Mouse (Mus musculus) hindbrain, embryonic 13.5 days (tissue): Measurements from ENCODE around the gene Hist2h2bb. TPM values are rescaled to one million over a fixed set of nuclear protein-coding genes. Genes with fewer than 3 reads are reported as not detected.

Experiments
- ATAC-seq: fragments of 200-750 bp; cut with Nextera tagmentation; 2 replicates; pipeline ENCODE4 v1.8.0; 2017; ENCODE audit warnings: moderate TSS enrichment; ENCODE audit not compliant: low FRiP score
- H3K27ac ChIP-seq: fragments of 300-500 bp; sonication (generic); 2 replicates; pipeline ENCODE4 v1.5.1; 2015; ENCODE audit warnings: inconsistent platforms, mild to moderate bottlenecking, moderate library complexity
- H3K27me3 ChIP-seq: fragments of 300-500 bp; sonication (generic); 2 replicates; pipeline ENCODE4 v1.6.1; 2015; ENCODE audit warnings: mild to moderate bottlenecking, inconsistent platforms
- H3K36me3 ChIP-seq: fragments of 300-500 bp; sonication (generic); 2 replicates; pipeline ENCODE4 v1.6.1; 2015; ENCODE audit warnings: mild to moderate bottlenecking, inconsistent platforms
- H3K4me1 ChIP-seq: fragments of 300-500 bp; sonication (generic); replicated peaks from 2 replicates; pipeline ENCODE4 v1.6.1; 2015; ENCODE audit warnings: inconsistent platforms
- H3K4me2 ChIP-seq: fragments of 300-500 bp; sonication (generic); 2 replicates; pipeline ENCODE4 v1.6.1; 2015; ENCODE audit warnings: inconsistent platforms, mild to moderate bottlenecking, moderate library complexity
- H3K4me3 ChIP-seq: fragments of 300-500 bp; sonication (generic); 2 replicates; pipeline ENCODE4 v1.5.1; 2015; ENCODE audit warnings: mild to moderate bottlenecking, inconsistent platforms
- H3K9ac ChIP-seq: fragments of 300-500 bp; sonication (generic); 2 replicates; pipeline ENCODE4 v1.6.1; 2015; ENCODE audit warnings: mild to moderate bottlenecking, inconsistent platforms
- H3K9me3 ChIP-seq: fragments of 300-500 bp; sonication (generic); 2 replicates; pipeline ENCODE4 v1.6.1; 2016; ENCODE audit warnings: inconsistent platforms
- WGBS: fragments of 180-500 bp; shearing (Covaris S2); methylation state at CpG from one replicate; pipeline ENCODE4 v1.1.7; 2015; 5-methylcytosine and 5-hydroxymethylcytosine counted together
- microRNA-seq: library from miRNA; unstranded; fragments of <30 nt; microRNA quantifications from one replicate; pipeline ENCODE4, GENCODE M21; 2016
- polyA plus RNA-seq: library from polyadenylated mRNA; unstranded; fragments of >200 nt; fragmentation: Nextera tagmentation; extraction: Ambion mirVana; gene quantifications from 2 replicates; pipeline ENCODE4 v1.2.1, GENCODE M21; 2015

Gene Hist2h2bb
- polyA plus RNA-seq, 1 experiment from 2014 or later, result 2.7 TPM

GRCm38 (mm10) chr3:96299562-96299961 lies 30.0 kb downstream of the Hist2h2bb start:
- Histone ChIP-seq H3K27ac (no peak overlapping the region), H3K4me1 (no peaks in the 10 kb centered on the region), H3K27me3 (peaks cover 7% of the 10 kb centered on the region; the same call in 1 of the 2 replicates), H3K9me3 (peaks cover 7% of the 10 kb centered on the region; the same call in 1 of the 2 replicates), H3K4me3 (no peak overlapping the region), H3K4me2 (no peak overlapping the region), H3K36me3 (no peaks in the 10 kb centered on the region), H3K9ac (no peak overlapping the region)
- no peak for ATAC-seq
- WGBS, result 96% methylated on average over 2 of the region's 2 CpGs

GRCm38 (mm10) chr3:96300706-96301529 lies 31.4 kb downstream of the Hist2h2bb start:
- Histone ChIP-seq H3K4me1 (no peaks in the 10 kb centered on the region), H3K27me3 (peaks cover 7% of the 10 kb centered on the region; the same call in 1 of the 2 replicates), H3K9me3 (no peaks in the 10 kb centered on the region), H3K4me2 (no peak overlapping the region), H3K27ac (no peak overlapping the region), H3K4me3 (no peak overlapping the region), H3K36me3 (no peaks in the 10 kb centered on the region), H3K9ac (no peak overlapping the region)
- 79% methylated on average over 26 of the region's 26 CpGs for WGBS
- no peak for ATAC-seq

DNA sequence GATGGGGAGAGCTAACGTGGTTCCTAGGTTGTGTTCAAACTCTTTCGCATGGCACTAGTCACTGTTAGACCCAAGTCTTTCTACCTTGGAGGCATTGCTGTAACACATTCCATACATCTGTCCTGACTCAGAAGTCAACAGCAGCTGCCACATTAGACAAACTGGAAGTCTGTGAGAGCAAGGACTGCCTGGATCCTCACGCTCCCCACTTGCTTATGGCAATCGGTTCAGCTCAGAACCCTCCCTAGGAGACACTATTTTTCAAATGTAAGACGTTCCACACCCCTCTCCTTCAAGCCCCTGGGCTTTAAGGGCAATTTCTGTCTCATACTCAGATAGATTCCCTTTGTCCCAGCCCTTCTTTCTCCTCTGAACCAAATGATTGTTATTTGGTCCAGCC lies 32.5 kb downstream of the Hist2h2bb start:
- no peak for ATAC-seq
- WGBS, result 86% methylated on average over 5 of the region's 5 CpGs
- Histone ChIP-seq H3K4me2 (no peak overlapping the region), H3K27ac (no peak overlapping the region), H3K4me1 (no peaks in the 10 kb centered on the region), H3K36me3 (no peaks in the 10 kb centered on the region), H3K4me3 (no peak overlapping the region), H3K9ac (no peak overlapping the region), H3K27me3 (peaks cover 7% of the 10 kb centered on the region; the same call in 1 of the 2 replicates), H3K9me3 (no peaks in the 10 kb centered on the region)

- no peak for ATAC-seq
- H3K9ac ChIP-seq, result no peak overlapping the region
- H3K4me3 ChIP-seq, result no peak overlapping the region
- H3K4me1 ChIP-seq, result no peaks in the 10 kb centered on the region
- no peaks in the 10 kb centered on the region for H3K36me3 ChIP-seq
- H3K9me3 ChIP-seq, result no peaks in the 10 kb centered on the region
- peaks cover 5% of the 10 kb centered on the region; the same call in 1 of the 2 replicates for H3K27me3 ChIP-seq
- no peak overlapping the region for H3K4me2 ChIP-seq
- 88% methylated on average over 9 of the region's 9 CpGs for WGBS
- no peak overlapping the region for H3K27ac ChIP-seq
These were observed 37.0 kb downstream of the Hist2h2bb start for GRCm38 (mm10) chr3:96306506-96306905.

DNA sequence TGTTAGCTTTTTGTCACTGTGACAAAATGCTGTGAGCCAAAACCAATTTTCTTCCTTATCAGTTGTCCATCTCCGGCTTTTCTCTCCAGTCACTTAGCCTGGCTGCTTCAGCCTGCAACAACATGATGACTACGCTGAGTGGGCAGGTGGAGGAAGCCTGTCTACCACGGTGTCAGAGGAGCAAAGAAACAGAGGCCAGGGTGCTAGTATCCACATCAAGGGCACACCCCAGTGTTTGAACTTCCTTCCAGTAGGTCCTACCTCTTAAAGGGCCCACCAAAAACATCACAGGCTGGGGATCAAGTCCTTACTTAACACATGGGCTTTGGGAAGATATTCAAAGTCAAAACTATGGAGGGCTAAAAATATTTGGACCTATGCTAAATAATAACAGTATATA lies 39.9 kb downstream of the Hist2h2bb start:
- Histone ChIP-seq H3K36me3 (no peaks in the 10 kb centered on the region), H3K9me3 (no peaks in the 10 kb centered on the region), H3K27me3 (no peaks in the 10 kb centered on the region; the same call in 1 of the 2 replicates), H3K4me2 (no peak overlapping the region), H3K27ac (no peak overlapping the region), H3K9ac (no peak overlapping the region), H3K4me1 (no peaks in the 10 kb centered on the region), H3K4me3 (no peak overlapping the region)
- 69% methylated on average over 3 of the region's 3 CpGs for WGBS
- ATAC-seq, result no peak

- 61% methylated on average over 8 of the region's 8 CpGs for WGBS
- no peak overlapping the region for H3K4me2 ChIP-seq
- no peaks in the 10 kb centered on the region; the same call in 1 of the 2 replicates for H3K27me3 ChIP-seq
- H3K9ac ChIP-seq, result no peak overlapping the region
- no peaks in the 10 kb centered on the region for H3K4me1 ChIP-seq
- H3K36me3 ChIP-seq, result no peaks in the 10 kb centered on the region
- ATAC-seq, result no peak
- H3K4me3 ChIP-seq, result no peak overlapping the region
- H3K9me3 ChIP-seq, result no peaks in the 10 kb centered on the region
- H3K27ac ChIP-seq, result no peak overlapping the region
These were observed 43.0 kb downstream of the Hist2h2bb start for GRCm38 (mm10) chr3:96312341-96313098.

Small RNAs within 50 kb of the gene (microRNA-seq; reads per million reads assigned to microRNA genes)
- gene Gm44492 (not detected), gene Gm47311 (not detected), gene Gm47313 (not detected)

Other genes with a start within 250 kb of the Hist2h2bb start
- 62.9 and 64.0 TPM in 2 replicates for gene Vps45, start 211.3 kb upstream of the Hist2h2bb start, polyA plus RNA-seq
- gene Otud7b, start 165.2 kb upstream of the Hist2h2bb start, polyA plus RNA-seq, result 11.0 and 13.6 TPM in 2 replicates
- 11.5 and 12.8 TPM in 2 replicates for gene Mtmr11, start 107.7 kb upstream of the Hist2h2bb start, polyA plus RNA-seq
- gene Sf3b4, start 97.4 kb upstream of the Hist2h2bb start, polyA plus RNA-seq, result 149 and 151 TPM in 2 replicates
- 84.0 and 88.7 TPM in 2 replicates for gene Sv2a, start 88.6 kb upstream of the Hist2h2bb start, polyA plus RNA-seq
- 64.0 and 65.6 TPM in 2 replicates for gene Bola1, start 50.0 kb upstream of the Hist2h2bb start, polyA plus RNA-seq
- 1.0 TPM in 1 of 2 replicates, not detected in the other for gene Hist2h2ab, start 49.9 kb upstream of the Hist2h2bb start, polyA plus RNA-seq
- gene Hist2h2ac, start 48.9 kb upstream of the Hist2h2bb start, polyA plus RNA-seq, result 3.1 and 3.6 TPM in 2 replicates
- 4.3 TPM in 2 replicates for gene Hist2h2be, start 48.6 kb upstream of the Hist2h2bb start, polyA plus RNA-seq
- gene Hist2h3c2, start 30.6 kb upstream of the Hist2h2bb start, polyA plus RNA-seq, result 4.1 and 5.3 TPM in 2 replicates
- gene Hist2h2aa2, start 29.5 kb upstream of the Hist2h2bb start, polyA plus RNA-seq, result 64.9 and 67.2 TPM in 2 replicates
- 15.6 and 29.2 TPM in 2 replicates for gene Hist2h2aa1, start 24.3 kb upstream of the Hist2h2bb start, polyA plus RNA-seq
- 0.62 TPM in 1 of 2 replicates, not detected in the other for gene Hist2h3c1, start 23.1 kb upstream of the Hist2h2bb start, polyA plus RNA-seq
- 5.2 and 6.1 TPM in 2 replicates for gene Hist2h4, start 6.4 kb upstream of the Hist2h2bb start, polyA plus RNA-seq
- 19.6 and 22.4 TPM in 2 replicates for gene Hist2h3b, start 1.1 kb upstream of the Hist2h2bb start, polyA plus RNA-seq
- 1.5 and 1.7 TPM in 2 replicates for gene Fcgr1, start 24.2 kb downstream of the Hist2h2bb start, polyA plus RNA-seq
- gene BC107364, start 182.6 kb downstream of the Hist2h2bb start, polyA plus RNA-seq, result not detected in 2 replicates